Mouse (Mus musculus) embryonic facial prominence, embryonic 12.5 days (tissue): ENCODE data around the gene Prkce. TPM values are rescaled to one million over a fixed set of nuclear protein-coding genes. Genes with fewer than 3 reads are reported as not detected.

Experiments used
- ATAC-seq: fragments of 200-750 bp; cut with Nextera tagmentation; 2 replicates; pipeline ENCODE4 v1.8.0; 2017; ENCODE audit not compliant: insufficient number of reproducible peaks, insufficient read depth, low FRiP score, low TSS enrichment
- H3K27ac ChIP-seq: fragments of 300-500 bp; sonication (generic); 2 replicates; pipeline ENCODE4 v1.5.1; 2016; ENCODE audit warnings: mild to moderate bottlenecking
- H3K27me3 ChIP-seq: fragments of 300-500 bp; sonication (generic); 2 replicates; pipeline ENCODE4 v1.6.1; 2016; ENCODE audit warnings: mild to moderate bottlenecking, moderate library complexity
- H3K36me3 ChIP-seq: fragments of 300-500 bp; sonication (generic); 2 replicates; pipeline ENCODE4 v1.6.1; 2016; ENCODE audit warnings: mild to moderate bottlenecking
- H3K4me1 ChIP-seq: fragments of 300-500 bp; sonication (generic); 2 replicates; pipeline ENCODE4 v1.6.1; 2016
- H3K4me2 ChIP-seq: fragments of 300-500 bp; sonication (generic); replicated peaks from 2 replicates; pipeline ENCODE4 v1.6.1; 2016; ENCODE audit warnings: mild to moderate bottlenecking, moderate library complexity
- H3K4me3 ChIP-seq: fragments of 300-500 bp; sonication (generic); 2 replicates; pipeline ENCODE4 v1.5.1; 2016; ENCODE audit warnings: mild to moderate bottlenecking
- H3K9ac ChIP-seq: fragments of 300-500 bp; sonication (generic); 2 replicates; pipeline ENCODE4 v1.6.1; 2016; ENCODE audit warnings: mild to moderate bottlenecking, moderate library complexity
- H3K9me3 ChIP-seq: fragments of 300-500 bp; sonication (generic); 2 replicates; pipeline ENCODE4 v1.6.1; 2016; ENCODE audit warnings: mild to moderate bottlenecking, moderate library complexity
- WGBS: fragments of 180-500 bp; shearing (Covaris S2); methylation state at CpG from one replicate; pipeline ENCODE4 v1.1.7; 2016; 5-methylcytosine and 5-hydroxymethylcytosine counted together
- polyA plus RNA-seq: library from polyadenylated mRNA; unstranded; fragments of >200 nt; fragmentation: Nextera tagmentation; extraction: Ambion mirVana; gene quantifications from 2 replicates; pipeline ENCODE4 v1.2.1, GENCODE M21; 2016

Gene Prkce
- polyA plus RNA-seq, 1 experiment from 2014 or later, result 9.8 TPM

DNA sequence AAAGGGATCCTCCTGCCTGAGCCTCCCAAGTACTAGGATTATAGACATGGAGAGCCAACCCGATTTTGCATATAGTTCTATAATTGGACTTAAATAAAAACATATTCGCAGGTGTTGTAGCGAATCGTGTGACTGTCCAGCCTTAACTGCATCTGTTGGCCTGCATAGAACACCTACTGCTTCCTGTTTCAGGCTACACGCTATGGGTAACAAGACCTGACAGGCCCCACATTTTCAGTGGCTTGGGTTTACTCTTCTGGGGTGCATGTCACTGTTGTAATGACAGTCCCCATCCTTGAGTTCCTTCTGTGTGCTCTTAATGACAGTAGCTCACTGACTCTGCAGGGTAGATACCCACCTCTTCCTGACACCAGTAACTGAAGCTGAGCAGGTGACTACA lies 278.3 kb downstream of the Prkce start:
- no peak overlapping the region for H3K27ac ChIP-seq
- no peak for ATAC-seq
- no peaks in the 10 kb centered on the region for H3K36me3 ChIP-seq
- H3K9me3 ChIP-seq, result no peaks in the 10 kb centered on the region
- H3K4me2 ChIP-seq, result no peak overlapping the region
- no peaks in the 10 kb centered on the region for H3K27me3 ChIP-seq
- H3K9ac ChIP-seq, result no peak overlapping the region
- no peak overlapping the region for H3K4me3 ChIP-seq
- H3K4me1 ChIP-seq, result peaks cover 6% of the 10 kb centered on the region
- WGBS, result 83% methylated on average over 5 of the region's 5 CpGs

- 66% methylated on average over 4 of the region's 4 CpGs for WGBS
- H3K4me3 ChIP-seq, result no peak overlapping the region
- no peaks in the 10 kb centered on the region for H3K27me3 ChIP-seq
- no peaks in the 10 kb centered on the region for H3K9me3 ChIP-seq
- H3K27ac ChIP-seq, result no peak overlapping the region
- H3K4me1 ChIP-seq, result peaks cover 6% of the 10 kb centered on the region
- no peak for ATAC-seq
- no peak overlapping the region for H3K4me2 ChIP-seq
- no peaks in the 10 kb centered on the region for H3K36me3 ChIP-seq
- no peak overlapping the region for H3K9ac ChIP-seq
Measured at GRCm38 (mm10) chr17:86447101-86447598, 279.6 kb downstream of the Prkce start.

GRCm38 (mm10) chr17:86452934-86453333 lies 285.3 kb downstream of the Prkce start:
- 0 out of 2 replicates have a peak, but pooled peaks cover 4% of the 10 kb centered on the region for H3K4me1 ChIP-seq
- H3K27ac ChIP-seq, result no peak overlapping the region
- 87% methylated on average over 4 of the region's 4 CpGs for WGBS
- no peak overlapping the region for H3K4me2 ChIP-seq
- H3K4me3 ChIP-seq, result no peak overlapping the region
- H3K36me3 ChIP-seq, result no peaks in the 10 kb centered on the region
- no peak for ATAC-seq
- H3K27me3 ChIP-seq, result no peaks in the 10 kb centered on the region
- no peaks in the 10 kb centered on the region for H3K9me3 ChIP-seq
- no peak overlapping the region for H3K9ac ChIP-seq

- H3K4me3 ChIP-seq, result no peak overlapping the region
- H3K9ac ChIP-seq, result no peak overlapping the region
- H3K27me3 ChIP-seq, result no peaks in the 10 kb centered on the region
- no peak overlapping the region for H3K4me2 ChIP-seq
- H3K9me3 ChIP-seq, result no peaks in the 10 kb centered on the region
- no peaks in the 10 kb centered on the region for H3K36me3 ChIP-seq
- 82% methylated on average over 14 of the region's 14 CpGs for WGBS
- H3K27ac ChIP-seq, result no peak overlapping the region
- ATAC-seq, result no peak
- H3K4me1 ChIP-seq, result 0 out of 2 replicates have a peak, but pooled peaks cover 4% of the 10 kb centered on the region
Measured at GRCm38 (mm10) chr17:86453673-86454350, 286.2 kb downstream of the Prkce start.

DNA sequence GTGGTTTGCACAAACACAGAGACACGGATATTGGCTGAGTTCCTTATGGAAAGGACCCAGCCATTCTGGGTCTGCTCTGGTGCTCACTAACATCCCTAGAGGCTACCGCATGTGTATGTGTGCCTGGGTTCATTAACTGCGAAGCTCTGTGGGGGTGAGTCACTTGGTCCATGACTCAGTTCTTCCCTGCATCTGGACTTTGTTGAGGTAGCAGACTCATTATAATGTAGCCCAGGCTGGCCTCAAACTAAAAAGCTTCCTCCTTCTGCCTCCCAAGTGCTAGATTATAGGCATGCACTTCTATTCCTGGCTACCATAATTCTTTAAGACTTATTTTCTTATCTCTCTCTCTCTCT lies 286.7 kb downstream of the Prkce start:
- no peak overlapping the region for H3K9ac ChIP-seq
- H3K36me3 ChIP-seq, result no peaks in the 10 kb centered on the region
- ATAC-seq, result no peak
- 85% methylated on average over 3 of the region's 3 CpGs for WGBS
- 0 out of 2 replicates have a peak, but pooled peaks cover 4% of the 10 kb centered on the region for H3K4me1 ChIP-seq
- no peak overlapping the region for H3K27ac ChIP-seq
- H3K27me3 ChIP-seq, result no peaks in the 10 kb centered on the region
- H3K4me2 ChIP-seq, result no peak overlapping the region
- H3K4me3 ChIP-seq, result no peak overlapping the region
- H3K9me3 ChIP-seq, result no peaks in the 10 kb centered on the region

- H3K4me3 ChIP-seq, result no peak overlapping the region
- H3K9ac ChIP-seq, result no peak overlapping the region
- H3K9me3 ChIP-seq, result no peaks in the 10 kb centered on the region
- no peak for ATAC-seq
- no peak overlapping the region for H3K27ac ChIP-seq
- 63% methylated on average over 6 of the region's 6 CpGs for WGBS
- no peaks in the 10 kb centered on the region for H3K36me3 ChIP-seq
- no peaks in the 10 kb centered on the region for H3K27me3 ChIP-seq
- H3K4me1 ChIP-seq, result 0 out of 2 replicates have a peak, but pooled peaks cover 4% of the 10 kb centered on the region
- no peak overlapping the region for H3K4me2 ChIP-seq
Measured at GRCm38 (mm10) chr17:86456512-86456911, 288.9 kb downstream of the Prkce start.

DNA sequence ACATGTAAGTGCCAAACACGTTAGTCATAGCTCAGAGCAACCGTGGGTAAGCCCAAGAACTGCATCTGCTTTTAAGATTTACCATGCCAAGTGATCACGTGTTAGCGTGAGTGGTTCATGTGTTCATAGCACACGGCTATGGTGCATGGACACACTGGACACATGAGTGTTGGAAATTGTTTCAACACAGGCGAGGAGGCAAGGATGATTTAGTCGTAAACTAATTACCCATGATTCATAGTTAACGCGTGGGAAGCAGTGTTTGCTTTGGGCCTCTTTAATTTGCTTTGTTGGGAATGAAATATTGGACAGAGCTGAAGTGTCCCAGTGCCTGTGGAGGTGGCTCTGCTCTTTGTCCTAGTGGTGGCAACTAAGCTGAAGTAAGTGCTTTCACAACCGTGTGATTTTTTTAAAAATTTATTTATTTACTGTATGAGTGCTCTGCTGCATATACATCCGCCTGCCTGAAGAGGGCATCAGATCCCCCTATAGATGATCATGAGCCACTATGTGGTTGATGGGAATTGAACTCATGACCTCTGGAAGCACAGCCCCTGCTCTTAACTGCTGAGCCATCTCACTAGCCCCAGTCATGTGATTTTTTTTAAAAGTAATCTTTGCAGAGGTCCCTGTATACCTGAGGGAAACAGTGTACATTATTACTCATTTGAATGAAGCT lies 290.9 kb downstream of the Prkce start:
- WGBS, result 79% methylated on average over 11 of the region's 11 CpGs
- Histone ChIP-seq H3K9ac (no peak overlapping the region), H3K4me3 (no peak overlapping the region), H3K27me3 (no peaks in the 10 kb centered on the region), H3K27ac (no peak overlapping the region), H3K4me2 (no peak overlapping the region), H3K9me3 (no peaks in the 10 kb centered on the region), H3K4me1 (0 out of 2 replicates have a peak, but pooled peaks cover 4% of the 10 kb centered on the region), H3K36me3 (no peaks in the 10 kb centered on the region)
- ATAC-seq, result no peak

GRCm38 (mm10) chr17:86460645-86461430 lies 293.3 kb downstream of the Prkce start:
- H3K27me3 ChIP-seq, result no peaks in the 10 kb centered on the region
- no peak overlapping the region for H3K9ac ChIP-seq
- H3K9me3 ChIP-seq, result no peaks in the 10 kb centered on the region
- no peak overlapping the region for H3K4me3 ChIP-seq
- H3K4me1 ChIP-seq, result 0 out of 2 replicates have a peak, but pooled peaks cover 4% of the 10 kb centered on the region
- no peaks in the 10 kb centered on the region for H3K36me3 ChIP-seq
- H3K27ac ChIP-seq, result no peak overlapping the region
- 66% methylated on average over 17 of the region's 17 CpGs for WGBS
- H3K4me2 ChIP-seq, result no peak overlapping the region
- ATAC-seq, result no peak

DNA sequence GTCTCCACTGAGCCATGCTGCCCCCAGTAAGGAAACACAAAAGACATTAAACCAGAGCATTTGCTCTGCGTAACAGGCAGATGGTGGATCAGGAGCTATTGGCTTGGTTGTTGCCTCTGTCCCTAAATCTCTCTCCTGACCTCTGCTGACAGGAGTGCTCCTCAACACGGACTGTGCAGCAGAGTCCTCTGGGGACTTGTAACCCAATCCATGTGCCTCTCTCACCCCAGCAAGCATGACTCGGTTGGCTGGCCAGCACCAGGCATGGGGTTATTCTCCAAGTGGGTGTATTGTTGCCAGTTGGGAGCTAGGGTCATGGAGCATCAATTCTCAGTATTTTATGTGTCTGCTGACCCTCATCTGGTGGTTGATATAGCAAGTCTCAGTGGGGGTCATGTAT lies 295.8 kb downstream of the Prkce start:
- H3K27ac ChIP-seq, result no peak overlapping the region
- H3K4me2 ChIP-seq, result no peak overlapping the region
- no peak overlapping the region for H3K4me3 ChIP-seq
- no peak overlapping the region for H3K9ac ChIP-seq
- WGBS, result 49% methylated on average over 3 of the region's 3 CpGs
- H3K27me3 ChIP-seq, result no peaks in the 10 kb centered on the region
- peaks cover 3% of the 10 kb centered on the region; the same call in 1 of the 2 replicates for H3K4me1 ChIP-seq
- no peaks in the 10 kb centered on the region for H3K36me3 ChIP-seq
- H3K9me3 ChIP-seq, result no peaks in the 10 kb centered on the region
- no peak for ATAC-seq

DNA sequence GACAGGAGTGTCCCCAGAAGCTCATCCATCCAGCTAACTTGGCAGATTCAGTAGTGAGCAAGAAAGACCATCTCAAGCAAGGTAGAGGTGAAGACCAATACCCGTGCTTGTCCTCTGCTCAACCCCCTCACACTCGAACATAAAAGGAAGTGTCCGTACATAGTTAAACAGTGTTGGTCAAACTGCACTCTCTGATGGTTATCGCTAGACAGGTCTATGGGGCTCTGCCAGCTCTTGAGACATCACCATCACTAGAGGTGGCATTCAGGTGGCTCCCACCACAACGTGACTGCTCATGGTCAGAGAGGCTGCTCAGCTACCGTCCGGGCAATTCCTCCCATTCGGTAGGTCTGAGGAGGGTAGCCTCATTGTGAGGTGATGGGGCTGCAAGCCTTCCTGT lies 296.6 kb downstream of the Prkce start:
- WGBS, result 92% methylated on average over 8 of the region's 8 CpGs
- ATAC-seq, result no peak

GRCm38 (mm10) chr17:86464689-86465363 lies 297.2 kb downstream of the Prkce start:
- peaks cover 11% of the 10 kb centered on the region for H3K4me1 ChIP-seq
- WGBS, result 77% methylated on average over 16 of the region's 16 CpGs
- ATAC-seq, result no peak

More for the DNA sequence above, 296.6 kb downstream of the Prkce start:
- no peaks in the 10 kb centered on the region for H3K9me3 ChIP-seq
- H3K9ac ChIP-seq, result no peak overlapping the region
- H3K27ac ChIP-seq, result no peak overlapping the region
- H3K4me3 ChIP-seq, result no peak overlapping the region
- H3K4me1 ChIP-seq, result peaks cover 7% of the 10 kb centered on the region
- no peak overlapping the region for H3K4me2 ChIP-seq
- H3K36me3 ChIP-seq, result no peaks in the 10 kb centered on the region
- no peaks in the 10 kb centered on the region for H3K27me3 ChIP-seq

More at GRCm38 (mm10) chr17:86464689-86465363, 297.2 kb downstream of the Prkce start:
- Histone ChIP-seq H3K27me3 (no peaks in the 10 kb centered on the region), H3K4me2 (no peak overlapping the region), H3K36me3 (no peaks in the 10 kb centered on the region), H3K27ac (no peak overlapping the region), H3K9ac (no peak overlapping the region), H3K9me3 (no peaks in the 10 kb centered on the region), H3K4me3 (no peak overlapping the region)
